Mouse (Mus musculus) c-Kit-positive CD71-positive TER-119-negative erythroid progenitor cells, embryonic 14.5 days (primary cell): ENCODE results near the gene Cpm.
"Not testable (repeated sequence)": the region's sequence is repeated elsewhere in the genome, so short reads cannot be mapped to it uniquely, and the experiment has no call there.

Experiments used
- DNase-seq: peaks from one replicate; pipeline ENCODE4 v3.0.0-alpha.2; 2013; ENCODE audit warnings: low read depth

The Cpm gene

GRCm38 (mm10) chr10:117593857-117594256 lies 35.4 kb upstream of the Cpm start:
- DNase-seq, result no peak

- DNase-seq, result no peak
Observed at GRCm38 (mm10) chr10:117594291-117594850, 34.9 kb upstream of the Cpm start.

GRCm38 (mm10) chr10:117594913-117595312 lies 34.4 kb upstream of the Cpm start:
- DNase-seq, result no peak

- no peak for DNase-seq
Observed at GRCm38 (mm10) chr10:117595442-117596164, 33.7 kb upstream of the Cpm start.

- DNase-seq, result no peak
Observed at GRCm38 (mm10) chr10:117596165-117596735, 33.0 kb upstream of the Cpm start.

GRCm38 (mm10) chr10:117596771-117597324 lies 32.5 kb upstream of the Cpm start:
- no peak for DNase-seq

- DNase-seq, result not testable (repeated sequence)
Observed at GRCm38 (mm10) chr10:117597371-117598265, 31.7 kb upstream of the Cpm start.

- DNase-seq, result no peak
Observed at GRCm38 (mm10) chr10:117598266-117598950, 30.9 kb upstream of the Cpm start.

GRCm38 (mm10) chr10:117598951-117599572 lies 30.2 kb upstream of the Cpm start:
- peak; percentile 2 for DNase-seq

- DNase-seq, result no peak
Observed at GRCm38 (mm10) chr10:117601146-117602035, 27.9 kb upstream of the Cpm start.

GRCm38 (mm10) chr10:117602325-117603129 lies 26.8 kb upstream of the Cpm start:
- DNase-seq, result no peak

- no peak for DNase-seq
Observed at GRCm38 (mm10) chr10:117603130-117603833, 26.0 kb upstream of the Cpm start.

- no peak for DNase-seq
Observed at GRCm38 (mm10) chr10:117603834-117604623, 25.3 kb upstream of the Cpm start.

- DNase-seq, result no peak
Observed at GRCm38 (mm10) chr10:117604624-117605282, 24.5 kb upstream of the Cpm start.

GRCm38 (mm10) chr10:117605283-117606243 lies 23.7 kb upstream of the Cpm start:
- no peak for DNase-seq

- DNase-seq, result no peak
Observed at GRCm38 (mm10) chr10:117606423-117606822, 22.9 kb upstream of the Cpm start.
